Mouse (Mus musculus): Measurements from ENCODE around the gene Anapc15. TPM values are rescaled to one million over a fixed set of nuclear protein-coding genes. Genes with fewer than 3 reads are reported as not detected.
"Not testable (repeated sequence)": the region's sequence is repeated elsewhere in the genome, so short reads cannot be mapped to it uniquely, and the experiment has no call there.

Anapc15 gene
- total RNA-seq, 2 experiments from 2014 or later, result 17.3 to 26.6 TPM

GRCm38 (mm10) chr7:101939758-101940157 is 76.2 kb downstream of the Anapc15 start:
- intact Hi-C loops (cut with DNase I), result no loop called here
- no peak for TF ChIP-seq CTCF (IDR thresholded peaks at IDR 0.05)

GRCm38 (mm10) chr7:101949008-101949407 is 85.5 kb downstream of the Anapc15 start:
- H3K4me3 ChIP-seq; intact Hi-C loops (cut with DNase I); DNase-seq; H3K27ac ChIP-seq: not testable (repeated sequence)

More at GRCm38 (mm10) chr7:101939758-101940157, 76.2 kb downstream of the Anapc15 start:
- Histone ChIP-seq H3K4me3 (no peak overlapping the region), H3K27ac (no peak overlapping the region)
- DNase-seq, result no peak

Small RNA genes lying within 50 kb of the gene (microRNA-seq; reads per million reads assigned to microRNA genes)
- gene Gm22655, result not detected

Other genes with a start within 250 kb of the Anapc15 start
- 10 to 100 TPM; 50.0 to 71.3 TPM for gene Clpb, start 200.1 kb upstream of the Anapc15 start, total RNA-seq (2021)
- gene Phox2a, start 45.4 kb upstream of the Anapc15 start, total RNA-seq (2021), result not detected
- gene Inppl1, start 25.5 kb upstream of the Anapc15 start, total RNA-seq (2021), result 10 to 100 TPM; 89.0 to 96.5 TPM
- gene Folr2, start 6.5 kb upstream of the Anapc15 start, total RNA-seq (2021), result 1 to 10 TPM in 1 of 2 experiments, under 1 TPM in 1; 0.77 to 4.3 TPM
- 1 to 10 TPM; 2.4 to 2.8 TPM for gene Folr1, start 7.1 kb downstream of the Anapc15 start, total RNA-seq (2021)
- gene Lamtor1, start 42.2 kb downstream of the Anapc15 start, total RNA-seq (2021), result 100 to 1,000 TPM in 1 of 2 experiments, 10 to 100 TPM in 1; 93.2 to 107 TPM
- not detected for gene Tomt, start 42.6 kb downstream of the Anapc15 start, total RNA-seq (2021)
- gene Lrrc51, start 70.2 kb downstream of the Anapc15 start, total RNA-seq (2021), result 1 to 10 TPM; 4.1 to 4.2 TPM
- gene Numa1, start 70.4 kb downstream of the Anapc15 start, total RNA-seq (2021), result 10 to 100 TPM; 47.1 to 53.6 TPM
- 1 to 10 TPM; 1.9 to 2.3 TPM for gene Il18bp, start 155.0 kb downstream of the Anapc15 start, total RNA-seq (2021)
- 10 to 100 TPM; 23.3 to 25.7 TPM for gene Rnf121, start 201.8 kb downstream of the Anapc15 start, total RNA-seq (2021)
- 1 to 10 TPM; 4.4 to 6.5 TPM for gene Xndc1, start 201.8 kb downstream of the Anapc15 start, total RNA-seq (2021)
- gene Xntrpc, start 202.0 kb downstream of the Anapc15 start, total RNA-seq (2021), result 1 to 10 TPM in 1 of 2 experiments, under 1 TPM in 1; 0.50 to 1.2 TPM
- 1 to 10 TPM in 1 of 2 experiments, under 1 TPM in 1; 0.10 to 1.3 TPM for gene Trpc2, start 219.4 kb downstream of the Anapc15 start, total RNA-seq (2021)
- 100 to 1,000 TPM; 480 to 491 TPM for gene Art1, start 238.0 kb downstream of the Anapc15 start, total RNA-seq (2021)
- gene Art5, start 245.8 kb downstream of the Anapc15 start, total RNA-seq (2021), result 10 to 100 TPM; 18.3 to 30.4 TPM

Measured in gastrocnemius, adult 2 months (tissue).